Mouse (Mus musculus) thymus, adult 2 months (tissue): ENCODE measurements around the gene Nr5a2. TPM values are rescaled to one million over a fixed set of nuclear protein-coding genes. Genes with fewer than 3 reads are reported as not detected.

Source experiments
- DNase-seq: peaks from one replicate; pipeline ENCODE4 v3.0.0; 2021
- H3K27ac ChIP-seq: fragments of 200-500 bp; 2 replicates; pipeline ENCODE4 v1.5.1; 2012; ENCODE audit warnings: low read length, control low read depth; ENCODE audit not compliant: control insufficient read depth, insufficient read depth
- H3K27me3 ChIP-seq: fragments of 200-500 bp; 2 replicates; pipeline ENCODE4 v1.6.1; 2012; ENCODE audit warnings: mild to moderate bottlenecking, low read length, moderate library complexity, mixed read lengths; ENCODE audit not compliant: control insufficient read depth, insufficient read depth
- H3K36me3 ChIP-seq: fragments of 200-500 bp; 2 replicates; pipeline ENCODE4 v1.6.1; 2012; ENCODE audit warnings: mild to moderate bottlenecking, low read length, moderate library complexity; ENCODE audit not compliant: control insufficient read depth, insufficient read depth
- H3K4me1 ChIP-seq: fragments of 200-500 bp; replicated peaks from 2 replicates; pipeline ENCODE4 v1.6.1; 2012; ENCODE audit warnings: low read length; ENCODE audit not compliant: control insufficient read depth, insufficient read depth
- H3K4me3 ChIP-seq: fragments of 200-500 bp; 2 replicates; pipeline ENCODE4 v1.5.1; 2012; ENCODE audit warnings: mild to moderate bottlenecking, low read length, control low read depth, moderate library complexity; ENCODE audit not compliant: control insufficient read depth, insufficient read depth
- CTCF ChIP-seq: fragments of 200-500 bp; IDR thresholded peaks from 2 replicates; pipeline ENCODE4 v1.5.1; 2012; ENCODE audit warnings: mild to moderate bottlenecking, control low read depth, low read length, moderate library complexity, borderline replicate concordance; ENCODE audit not compliant: control insufficient read depth, poor library complexity, insufficient read depth; ENCODE audit errors: extremely low read depth
- POLR2A ChIP-seq: fragments of 200-500 bp; IDR thresholded peaks from 2 replicates; pipeline ENCODE4 v1.6.1; 2012; ENCODE audit warnings: mild to moderate bottlenecking, low read length, control low read depth, moderate library complexity; ENCODE audit not compliant: control insufficient read depth, poor library complexity, insufficient read depth; ENCODE audit errors: extremely low read depth
- WGBS: fragments of 180-500 bp; shearing (Covaris S2); methylation state at CpG from one replicate; pipeline ENCODE4 v1.1.7; 2018; 5-methylcytosine and 5-hydroxymethylcytosine counted together
- polyA plus RNA-seq: library from polyadenylated mRNA; depleted of rRNA; stranded (reverse); fragments of >200 nt; gene quantifications from 2 replicates; pipeline ENCODE4 v1.2.3, GENCODE M21; 2012

Gene Nr5a2
- polyA plus RNA-seq, 1 experiment = 0.22 TPM

DNA sequence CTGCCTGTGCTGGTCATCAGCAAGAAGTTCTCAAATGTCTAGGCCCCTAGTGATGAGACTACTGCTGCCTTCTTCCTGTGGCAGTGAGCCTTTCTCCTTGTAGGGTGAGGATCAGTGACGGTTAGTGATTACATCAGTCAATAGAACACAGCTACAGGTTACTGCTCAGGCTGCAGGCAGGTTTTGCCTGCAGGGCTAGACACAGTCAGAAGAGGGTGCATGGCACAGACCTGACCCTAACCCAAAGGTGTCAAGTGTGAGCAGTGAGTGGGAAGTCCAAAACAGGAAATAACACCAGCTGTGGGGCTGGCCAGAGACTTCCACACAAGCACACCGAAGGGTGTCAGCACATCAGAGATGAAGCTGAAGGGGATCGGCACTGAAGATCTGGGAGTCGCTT, 101.5 kb downstream of the Nr5a2 start:
- no peak for DNase-seq
- H3K4me1 ChIP-seq = no peaks in the 10 kb centered on the region
- no peaks in the 10 kb centered on the region for H3K27me3 ChIP-seq
- H3K36me3 ChIP-seq = no peaks in the 10 kb centered on the region
- no peak overlapping the region for H3K27ac ChIP-seq
- TF ChIP-seq POLR2A (no peak), CTCF (no peak)
- no peak overlapping the region for H3K4me3 ChIP-seq
- 57% methylated on average over 4 of the region's 4 CpGs for WGBS

DNA sequence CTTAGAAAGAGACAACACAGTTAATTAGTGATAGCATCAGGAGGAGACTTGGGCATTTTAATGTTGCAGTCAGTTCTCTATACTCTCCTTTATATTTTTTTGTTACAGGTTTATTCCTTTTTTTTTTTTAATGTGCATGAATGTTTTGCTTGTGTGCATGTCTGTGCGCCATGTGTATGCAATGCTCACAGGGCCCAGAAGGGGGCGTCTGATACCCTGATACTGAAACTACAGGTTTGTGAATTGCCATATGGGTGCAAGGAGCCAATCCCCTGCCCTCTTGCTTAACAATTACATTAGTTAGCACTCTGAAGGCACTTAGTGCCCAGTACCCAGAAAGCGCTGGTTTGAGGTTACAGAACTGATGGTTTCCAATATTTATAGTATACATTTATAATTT, 104.1 kb downstream of the Nr5a2 start:
- H3K36me3 ChIP-seq = no peaks in the 10 kb centered on the region

DNA sequence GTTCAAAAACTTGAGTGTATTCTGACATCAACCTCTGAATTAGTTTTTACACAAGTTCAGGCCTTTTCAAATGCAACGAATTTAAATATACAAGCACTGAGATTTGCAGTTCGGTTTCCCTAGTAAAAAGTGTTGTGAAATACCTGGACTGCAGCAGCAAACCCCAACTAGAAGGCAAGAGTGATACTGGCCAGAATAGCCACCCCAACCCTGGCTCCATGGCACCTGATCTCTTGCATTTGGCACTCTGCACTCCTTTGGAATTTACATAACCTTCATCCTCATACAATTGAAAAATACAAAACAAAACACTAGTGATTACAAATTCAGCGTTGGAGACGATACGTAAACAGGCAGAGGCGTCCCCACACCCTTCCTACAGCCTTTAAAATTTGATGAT, 111.5 kb downstream of the Nr5a2 start:
- no peak for DNase-seq
- Histone ChIP-seq H3K27me3 (no peaks in the 10 kb centered on the region), H3K4me1 (no peaks in the 10 kb centered on the region), H3K4me3 (no peak overlapping the region), H3K27ac (no peak overlapping the region), H3K36me3 (no peaks in the 10 kb centered on the region)
- WGBS = 93% methylated on average over 6 of the region's 6 CpGs
- TF ChIP-seq CTCF (no peak), POLR2A (no peak)

More for the DNA sequence above, 104.1 kb downstream of the Nr5a2 start:
- Histone ChIP-seq H3K27ac (no peak overlapping the region), H3K4me1 (no peaks in the 10 kb centered on the region), H3K27me3 (no peaks in the 10 kb centered on the region), H3K4me3 (no peak overlapping the region)
- 89% methylated on average over 3 of the region's 3 CpGs for WGBS
- TF ChIP-seq POLR2A (no peak), CTCF (no peak)
- no peak for DNase-seq

DNA sequence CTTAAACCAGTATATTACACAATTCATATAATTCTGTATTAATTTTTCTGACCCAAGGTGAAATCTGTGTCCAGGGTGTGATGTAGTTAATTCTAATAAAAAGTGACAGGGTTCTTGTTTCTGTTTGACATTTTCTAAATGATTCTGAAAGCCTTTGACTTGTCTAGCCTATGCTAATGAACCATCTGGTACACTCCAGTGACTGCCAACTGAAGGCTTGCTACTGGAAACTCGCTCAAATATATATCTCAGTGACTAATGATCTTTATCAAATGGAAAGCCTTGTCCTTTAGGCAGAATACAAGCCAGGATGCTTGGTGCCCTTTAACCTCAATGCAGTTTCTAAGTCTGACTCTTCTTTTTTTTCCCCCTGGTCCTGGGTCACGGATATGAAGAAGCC, 114.2 kb downstream of the Nr5a2 start:
- 81% methylated on average over 2 of the region's 2 CpGs for WGBS

DNA sequence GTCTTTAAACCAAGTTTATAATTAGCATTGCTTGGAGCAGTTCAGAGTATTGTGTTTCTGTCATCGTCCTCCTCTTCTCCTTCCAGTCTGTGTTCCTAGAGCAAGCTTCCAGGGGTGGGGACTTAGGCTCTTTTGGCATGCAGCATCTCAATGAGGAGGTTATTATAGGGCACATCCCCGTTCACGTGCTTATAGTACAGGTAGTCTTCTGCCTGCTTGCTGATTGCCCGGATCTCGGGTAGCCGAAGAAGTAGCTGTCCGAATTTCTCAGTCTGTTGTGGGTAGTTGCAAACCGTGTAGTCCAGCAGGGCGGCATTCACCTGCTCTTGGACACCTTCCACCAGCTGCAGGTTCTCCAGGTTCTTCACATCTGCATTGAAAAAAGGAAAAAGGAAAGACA, 114.9 kb downstream of the Nr5a2 start:
- Histone ChIP-seq H3K4me3 (no peak overlapping the region), H3K4me1 (no peaks in the 10 kb centered on the region), H3K27me3 (no peaks in the 10 kb centered on the region), H3K36me3 (no peaks in the 10 kb centered on the region), H3K27ac (no peak overlapping the region)
- no peak for DNase-seq
- TF ChIP-seq POLR2A = no peak
- WGBS = 93% methylated on average over 9 of the region's 9 CpGs

More for the DNA sequence above, 114.2 kb downstream of the Nr5a2 start:
- no peaks in the 10 kb centered on the region for H3K4me1 ChIP-seq
- no peaks in the 10 kb centered on the region for H3K36me3 ChIP-seq
- no peak overlapping the region for H3K27ac ChIP-seq
- no peak for DNase-seq
- TF ChIP-seq POLR2A (no peak), CTCF (no peak)
- H3K27me3 ChIP-seq = no peaks in the 10 kb centered on the region
- H3K4me3 ChIP-seq = no peak overlapping the region

DNA sequence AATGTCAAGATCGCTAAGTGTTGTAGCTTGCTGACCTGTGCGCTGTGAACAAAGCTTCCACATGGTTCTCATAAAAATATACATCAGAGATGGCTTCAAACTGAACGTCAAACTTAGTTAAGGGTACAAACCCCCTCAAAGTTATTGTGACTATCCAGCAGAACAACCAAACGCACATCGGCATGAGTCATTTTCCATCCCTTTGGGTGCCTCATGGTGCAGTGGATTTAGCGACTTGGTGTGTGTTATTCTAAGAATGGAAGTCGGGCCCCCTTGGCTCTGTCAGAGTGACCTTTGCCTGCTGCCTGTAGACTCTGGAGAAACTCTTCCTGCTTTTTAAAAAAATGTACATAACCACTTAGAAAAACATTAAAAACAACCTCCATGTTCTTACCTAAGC, 119.7 kb downstream of the Nr5a2 start:
- no peaks in the 10 kb centered on the region for H3K27me3 ChIP-seq
- no peak overlapping the region for H3K4me3 ChIP-seq
- H3K36me3 ChIP-seq = no peaks in the 10 kb centered on the region
- DNase-seq = no peak
- WGBS = 88% methylated on average over 7 of the region's 7 CpGs
- TF ChIP-seq POLR2A (no peak), CTCF (no peak)
- H3K4me1 ChIP-seq = no peaks in the 10 kb centered on the region
- no peak overlapping the region for H3K27ac ChIP-seq

DNA sequence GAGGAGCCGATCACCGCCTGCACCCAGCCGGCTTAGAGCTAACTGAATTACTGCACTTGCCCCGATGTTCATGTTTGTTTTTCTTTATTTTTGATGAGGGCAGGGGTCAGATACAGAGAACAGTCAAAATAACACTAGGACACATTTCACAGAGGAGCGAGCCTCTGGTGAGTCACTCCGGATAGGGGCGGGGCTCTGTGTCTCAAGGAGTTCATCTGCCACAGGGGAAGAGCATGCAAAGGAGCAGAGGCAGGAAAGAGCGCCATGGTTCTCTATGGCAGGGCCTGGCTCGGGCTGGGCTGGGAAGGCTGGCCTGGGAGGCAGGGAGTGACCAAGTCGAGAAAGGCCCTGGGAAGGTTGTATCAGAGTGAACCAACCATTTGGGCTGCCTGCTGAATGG, 121.0 kb downstream of the Nr5a2 start:
- Histone ChIP-seq H3K4me1 (no peaks in the 10 kb centered on the region), H3K27me3 (no peaks in the 10 kb centered on the region), H3K36me3 (no peaks in the 10 kb centered on the region), H3K4me3 (no peak overlapping the region), H3K27ac (no peak overlapping the region)
- TF ChIP-seq POLR2A (no peak), CTCF (no peak)
- no peak for DNase-seq
- 84% methylated on average over 10 of the region's 10 CpGs for WGBS
